Mouse (Mus musculus): ENCODE measurements around the gene Tnfrsf1b.

The Tnfrsf1b gene

GRCm38 (mm10) chr4:145257751-145258434 lies 11.2 kb upstream of the Tnfrsf1b start:
- peak; percentile 63 for DNase-seq (ENCODE audit: low read depth)

- no peak for DNase-seq (ENCODE audit: low read depth)
These were observed 9.5 kb upstream of the Tnfrsf1b start for GRCm38 (mm10) chr4:145256144-145256543.

DNA sequence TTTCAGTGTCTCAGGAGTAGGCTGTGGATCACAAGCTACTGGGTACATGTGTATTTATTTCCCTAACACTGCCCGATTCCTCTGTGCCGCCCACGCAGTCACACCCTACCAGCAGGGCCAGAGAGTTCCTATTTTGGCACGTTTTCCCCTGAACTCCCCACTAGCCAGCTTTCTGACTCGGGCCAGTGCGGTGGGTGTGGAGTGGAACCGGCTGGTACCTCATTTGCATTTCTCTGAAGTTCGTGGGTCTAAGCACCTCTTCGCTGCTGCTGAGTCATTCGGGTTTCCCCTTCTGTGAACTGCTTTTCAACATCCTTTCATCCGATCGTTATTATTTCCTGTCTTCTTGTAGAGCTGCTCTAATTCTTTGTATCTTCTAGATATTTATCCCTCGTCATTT lies 7.7 kb upstream of the Tnfrsf1b start:
- DNase-seq (ENCODE audit: low read depth): peak; percentile 74

GRCm38 (mm10) chr4:145252611-145253010 lies 5.9 kb upstream of the Tnfrsf1b start:
- no peak for DNase-seq (ENCODE audit: low read depth)

GRCm38 (mm10) chr4:145251546-145251945 lies 4.9 kb upstream of the Tnfrsf1b start:
- no peak for DNase-seq (ENCODE audit: low read depth)

DNA sequence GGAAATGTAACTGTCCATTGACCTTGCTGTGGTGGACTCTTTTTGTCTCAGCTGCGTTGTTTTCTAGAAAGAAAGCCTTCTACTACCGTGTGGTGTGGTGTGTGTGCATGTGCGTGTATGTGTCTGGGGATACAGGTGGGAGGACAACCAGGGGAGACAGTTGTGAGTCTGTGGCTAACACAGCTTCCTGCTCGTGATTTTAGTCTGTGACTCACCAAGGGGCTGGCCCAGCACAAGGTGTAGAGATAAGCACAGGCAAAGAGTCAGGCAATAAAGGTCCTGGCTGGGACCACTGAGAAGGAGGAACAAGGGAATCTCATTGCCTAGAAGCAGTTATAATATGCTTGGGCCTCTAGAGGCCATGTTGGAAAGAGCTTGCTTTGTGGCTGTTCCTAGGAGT lies 3.3 kb upstream of the Tnfrsf1b start:
- DNase-seq (ENCODE audit: low read depth): peak; percentile 78

GRCm38 (mm10) chr4:145247556-145247955 lies 886 bp upstream of the Tnfrsf1b start:
- no peak for DNase-seq (ENCODE audit: low read depth)

- no peak for DNase-seq (ENCODE audit: low read depth)
These were observed 1.1 kb downstream of the Tnfrsf1b start for GRCm38 (mm10) chr4:145245581-145245980.

- no peak for DNase-seq (ENCODE audit: low read depth)
These were observed 2.0 kb downstream of the Tnfrsf1b start for GRCm38 (mm10) chr4:145244676-145245075.

- no peak for DNase-seq (ENCODE audit: low read depth)
These were observed 3.8 kb downstream of the Tnfrsf1b start for GRCm38 (mm10) chr4:145242719-145243350.

DNA sequence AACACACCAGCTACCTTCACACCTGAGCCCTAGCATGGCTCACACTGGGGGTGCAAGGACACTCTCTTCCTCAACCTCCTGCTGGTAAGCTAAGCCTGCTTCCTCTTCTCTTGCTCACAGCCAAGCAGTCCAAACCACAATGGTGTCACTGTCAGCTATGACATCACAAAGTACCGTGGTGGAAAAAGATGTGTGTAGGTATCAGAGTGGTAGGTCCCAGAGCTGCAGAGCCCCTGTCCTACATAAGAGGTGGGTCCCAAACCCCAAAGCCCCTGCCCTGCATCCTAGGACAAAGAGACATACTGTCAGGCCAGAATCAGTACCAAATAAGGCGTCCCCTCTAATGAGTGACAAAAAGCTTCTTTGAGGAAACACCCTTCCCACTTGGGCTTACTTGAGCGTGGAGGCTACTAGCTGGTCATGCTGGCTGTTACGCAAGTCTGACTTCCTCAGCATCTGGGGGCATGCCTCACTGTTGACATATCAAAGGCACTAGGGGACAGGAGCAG lies 5.9 kb downstream of the Tnfrsf1b start:
- DNase-seq (ENCODE audit: low read depth): peak; percentile 94

DNA sequence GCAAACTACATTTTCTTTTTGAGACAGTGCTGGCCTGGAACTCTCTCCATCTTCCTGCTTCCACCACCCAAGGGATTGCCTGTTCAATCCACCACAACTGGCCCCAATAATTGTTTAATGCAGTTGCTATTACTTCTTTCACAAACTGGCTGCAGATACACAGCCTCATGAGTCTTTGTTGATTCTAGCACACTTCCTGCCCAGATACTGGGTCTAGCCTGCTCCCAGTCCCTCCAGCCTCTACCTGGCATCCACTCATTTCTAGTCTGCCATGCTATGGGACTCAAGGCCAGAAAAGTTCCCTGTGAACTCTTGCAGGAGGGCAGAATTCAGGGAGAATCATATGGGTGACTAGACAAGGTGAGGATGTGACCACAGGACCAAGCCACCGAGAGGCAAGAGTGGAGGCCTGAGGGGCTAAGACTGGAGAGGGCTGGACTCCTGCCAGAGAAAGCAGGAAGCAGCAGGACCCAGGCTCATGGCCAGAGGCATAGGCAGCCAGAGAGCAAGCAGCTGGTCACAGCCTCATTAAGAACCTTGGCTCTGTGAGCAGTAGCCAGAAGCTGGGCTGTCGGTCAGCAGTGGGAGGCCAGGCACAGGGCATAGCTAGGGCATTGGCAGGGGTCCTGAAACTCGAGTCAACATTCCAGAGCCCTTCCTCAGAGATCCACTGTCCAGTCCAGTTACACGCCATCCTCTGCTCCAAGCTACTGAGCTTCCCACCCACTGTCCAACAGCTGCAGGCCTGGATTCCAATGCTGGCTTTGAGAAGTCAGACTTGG lies 7.4 kb downstream of the Tnfrsf1b start:
- peak; percentile 84 for DNase-seq (ENCODE audit: low read depth)

DNA sequence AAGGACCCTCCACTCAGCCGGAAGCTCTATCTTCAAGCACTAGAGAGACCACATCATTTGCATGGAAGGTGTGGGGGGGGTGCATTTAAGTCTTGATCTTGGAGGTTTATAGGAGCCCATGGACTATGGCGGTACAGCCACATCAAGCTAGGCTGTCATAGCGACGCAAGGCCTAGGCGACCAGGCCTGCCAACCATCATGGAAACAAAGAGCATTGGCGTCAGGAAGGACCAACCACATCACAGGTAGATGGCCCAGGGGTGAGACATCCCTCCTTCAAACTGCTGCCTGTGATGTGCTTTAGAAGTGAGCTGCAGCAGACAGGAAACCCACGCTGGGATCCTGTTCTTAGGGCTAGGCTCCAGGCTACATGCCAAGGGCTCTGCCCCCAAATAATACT lies 10.6 kb downstream of the Tnfrsf1b start:
- peak; percentile 58 for DNase-seq (ENCODE audit: low read depth)

- no peak for DNase-seq (ENCODE audit: low read depth)
These were observed 13.0 kb downstream of the Tnfrsf1b start for GRCm38 (mm10) chr4:145233487-145234228.

GRCm38 (mm10) chr4:145231732-145232131 lies 14.9 kb downstream of the Tnfrsf1b start:
- no peak for DNase-seq (ENCODE audit: low read depth)

GRCm38 (mm10) chr4:145230647-145231046 lies 16.0 kb downstream of the Tnfrsf1b start:
- DNase-seq (ENCODE audit: low read depth): no peak

GRCm38 (mm10) chr4:145229524-145230163 lies 17.0 kb downstream of the Tnfrsf1b start:
- peak; percentile 93 for DNase-seq (ENCODE audit: low read depth)

DNA sequence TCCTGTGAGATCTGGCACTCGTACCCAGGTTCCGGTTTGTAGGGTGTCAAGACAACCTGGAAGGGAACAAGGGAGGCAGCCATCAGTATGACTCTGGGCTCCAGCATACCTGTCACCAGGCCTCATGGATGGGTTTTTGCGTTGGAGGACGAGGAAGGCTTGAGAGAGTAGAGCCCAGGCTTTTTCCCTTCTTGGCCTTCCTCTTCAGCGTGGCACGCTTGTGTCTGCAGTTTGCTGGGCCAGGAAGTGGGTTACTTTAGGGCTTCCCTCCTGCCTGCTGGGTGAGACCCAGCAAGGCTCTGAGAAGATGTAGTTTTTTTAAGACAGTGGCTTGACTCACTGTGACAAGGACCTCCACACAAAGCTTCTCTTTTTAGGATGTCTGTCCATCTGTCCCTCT lies 17.6 kb downstream of the Tnfrsf1b start:
- peak; percentile 79 for DNase-seq (ENCODE audit: low read depth)

DNA sequence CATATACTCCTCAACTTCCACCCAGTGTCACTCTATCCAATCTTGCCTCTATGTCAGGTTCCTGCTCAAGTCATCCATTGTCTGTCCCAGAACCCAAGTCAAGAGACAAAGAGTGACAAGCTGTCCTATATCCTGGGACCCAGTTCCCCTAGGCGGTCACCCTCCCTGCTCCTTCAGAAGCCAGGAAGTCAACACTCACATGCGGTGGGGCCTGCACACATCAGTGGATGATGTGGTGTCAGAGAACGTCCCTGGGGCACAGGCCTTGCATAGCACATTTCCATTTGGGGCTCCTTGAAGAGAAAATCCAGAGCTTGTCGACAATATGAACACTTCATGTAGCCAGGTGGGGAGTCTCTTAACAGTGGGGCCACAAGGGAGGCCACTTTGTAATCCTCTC lies 22.1 kb downstream of the Tnfrsf1b start:
- DNase-seq (ENCODE audit: low read depth): no peak

GRCm38 (mm10) chr4:145222064-145222463 lies 24.6 kb downstream of the Tnfrsf1b start:
- DNase-seq (ENCODE audit: low read depth): peak; percentile 84

DNA sequence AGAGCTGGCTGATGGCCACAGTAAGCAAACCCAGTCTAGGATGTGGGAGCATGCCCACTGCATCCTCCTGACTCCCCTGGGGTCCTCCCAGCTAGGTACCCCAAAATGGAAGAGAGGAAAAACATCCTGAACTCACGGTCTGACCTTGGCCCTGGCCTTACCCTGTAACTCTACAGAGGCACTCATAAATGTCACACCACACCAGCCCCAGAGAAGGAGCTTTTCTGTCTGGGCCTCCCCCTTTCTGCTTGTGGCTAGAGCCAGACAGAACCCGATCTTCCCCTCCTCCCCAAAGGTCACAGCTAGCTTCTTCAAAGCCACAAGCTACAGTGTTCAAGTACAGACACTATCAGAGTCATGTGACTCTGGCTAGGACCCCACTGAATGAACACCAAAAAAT lies 25.3 kb downstream of the Tnfrsf1b start:
- peak; percentile 62 for DNase-seq (ENCODE audit: low read depth)

GRCm38 (mm10) chr4:145220001-145220400 lies 26.7 kb downstream of the Tnfrsf1b start:
- DNase-seq (ENCODE audit: low read depth): no peak

All from 416B (cell line).